Mouse (Mus musculus): Measurements from ENCODE around the gene Hydin.

GRCm38 (mm10) chr8:110631201-110631600 lies 364.4 kb downstream of the Hydin start:
- TF ChIP-seq CTCF (IDR thresholded peaks at IDR 0.05; ENCODE audit: insufficient read depth, low read depth, low read length) (no peak), POLR2A (IDR thresholded peaks at IDR 0.05; ENCODE audit: insufficient read depth, low read depth, low read length) (no peak)

All from olfactory bulb, adult 2 months (tissue).